Mouse (Mus musculus): Measurements from ENCODE around the gene Gpn2. TPM values are rescaled to one million over a fixed set of nuclear protein-coding genes. Genes with fewer than 3 reads are reported as not detected.

Gpn2 gene
- 16.0 and 20.9 TPM in 2 replicates for total RNA-seq (2014; fragmentation: Nextera tagmentation)
- 19.5 and 29.3 TPM in 2 replicates for total RNA-seq (2017)

DNA sequence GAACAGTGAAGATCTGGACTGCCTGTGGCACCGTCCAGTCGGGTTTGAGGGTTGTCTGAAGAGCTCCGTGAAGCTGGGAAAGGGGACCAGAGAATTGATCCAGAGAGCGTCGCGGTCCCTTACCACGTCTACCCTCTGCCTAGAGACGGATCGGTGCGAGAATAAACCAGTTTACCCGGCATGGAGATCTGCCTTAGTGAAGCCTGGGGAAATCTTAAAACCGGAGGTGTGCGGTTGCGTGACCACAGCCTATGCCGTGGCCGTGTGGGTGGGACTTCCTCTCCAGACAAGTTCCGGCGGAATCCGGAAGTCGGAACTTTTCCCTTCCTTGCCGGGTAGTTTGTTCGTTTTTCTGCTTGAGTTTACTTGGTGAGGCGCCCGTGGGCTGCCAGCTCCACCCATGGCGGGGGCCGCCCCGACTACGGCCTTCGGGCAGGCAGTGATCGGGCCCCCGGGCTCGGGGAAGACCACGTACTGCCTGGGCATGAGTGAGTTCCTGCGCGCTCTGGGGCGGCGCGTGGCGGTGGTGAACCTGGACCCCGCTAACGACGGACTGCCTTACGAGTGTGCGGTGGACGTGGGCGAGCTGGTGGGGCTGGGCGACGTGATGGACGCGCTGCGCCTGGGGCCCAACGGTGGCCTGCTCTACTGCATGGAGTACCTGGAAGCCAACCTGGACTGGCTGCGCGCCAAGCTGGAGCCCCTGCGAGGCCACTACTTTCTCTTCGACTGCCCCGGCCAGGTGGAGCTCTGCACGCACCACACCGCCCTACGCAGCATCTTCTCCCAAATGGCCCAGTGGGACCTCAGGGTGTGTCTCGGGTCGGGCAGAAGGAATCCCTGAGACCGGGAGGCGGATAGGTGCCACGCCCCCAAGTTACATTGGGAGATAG lies at the start of gene Gpn2:
TSS of gene Gpn2 (plus strand) at position 304 of the 893 bp plus-strand sequence.
- peak; percentile 87 for ATAC-seq (replicated peaks; ENCODE audit: low FRiP score, low TSS enrichment, poor library complexity, severe bottlenecking)

DNA sequence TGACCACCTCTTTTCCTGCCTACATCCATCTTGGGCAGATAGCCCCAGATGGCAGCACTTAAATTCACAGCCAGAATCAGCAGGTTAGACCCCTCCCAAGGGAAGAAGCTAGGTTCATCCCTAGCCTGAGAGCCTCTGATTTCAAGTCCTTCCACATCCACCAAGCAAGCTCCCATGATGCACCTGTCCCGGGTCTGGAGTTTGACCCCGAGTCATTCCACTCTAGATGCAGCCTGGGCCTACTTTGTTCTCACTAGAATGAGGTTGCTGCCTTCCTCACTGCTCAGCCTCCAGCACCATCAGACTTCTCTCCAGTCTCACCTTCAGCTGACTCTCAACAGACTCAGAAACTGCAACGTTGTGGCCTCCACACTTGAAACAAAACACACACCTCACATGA lies 48.1 kb upstream of the Gpn2 start:
- no peak for ATAC-seq (replicated peaks; ENCODE audit: low FRiP score, low TSS enrichment, poor library complexity, severe bottlenecking)

DNA sequence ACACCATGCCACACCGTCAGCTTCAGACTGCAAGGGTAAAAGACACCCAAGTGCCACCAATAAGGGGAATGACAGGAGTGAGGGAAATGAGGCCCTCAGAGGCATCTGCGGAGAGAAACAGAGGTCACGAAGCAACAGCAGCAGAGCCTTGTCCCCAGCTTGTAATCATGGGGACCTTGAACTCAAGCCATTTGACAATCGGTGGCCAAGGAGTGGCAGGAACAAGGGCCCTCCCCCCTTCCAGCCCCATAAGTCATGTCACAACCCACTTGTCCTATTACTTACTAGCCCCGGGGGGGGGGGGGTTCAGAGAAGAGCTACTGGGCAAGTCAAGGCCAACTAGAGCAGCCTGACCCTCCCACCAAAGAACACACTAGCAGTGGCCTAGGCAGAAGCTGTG lies 47.5 kb upstream of the Gpn2 start:
- no peak for ATAC-seq (replicated peaks; ENCODE audit: low FRiP score, low TSS enrichment, poor library complexity, severe bottlenecking)

DNA sequence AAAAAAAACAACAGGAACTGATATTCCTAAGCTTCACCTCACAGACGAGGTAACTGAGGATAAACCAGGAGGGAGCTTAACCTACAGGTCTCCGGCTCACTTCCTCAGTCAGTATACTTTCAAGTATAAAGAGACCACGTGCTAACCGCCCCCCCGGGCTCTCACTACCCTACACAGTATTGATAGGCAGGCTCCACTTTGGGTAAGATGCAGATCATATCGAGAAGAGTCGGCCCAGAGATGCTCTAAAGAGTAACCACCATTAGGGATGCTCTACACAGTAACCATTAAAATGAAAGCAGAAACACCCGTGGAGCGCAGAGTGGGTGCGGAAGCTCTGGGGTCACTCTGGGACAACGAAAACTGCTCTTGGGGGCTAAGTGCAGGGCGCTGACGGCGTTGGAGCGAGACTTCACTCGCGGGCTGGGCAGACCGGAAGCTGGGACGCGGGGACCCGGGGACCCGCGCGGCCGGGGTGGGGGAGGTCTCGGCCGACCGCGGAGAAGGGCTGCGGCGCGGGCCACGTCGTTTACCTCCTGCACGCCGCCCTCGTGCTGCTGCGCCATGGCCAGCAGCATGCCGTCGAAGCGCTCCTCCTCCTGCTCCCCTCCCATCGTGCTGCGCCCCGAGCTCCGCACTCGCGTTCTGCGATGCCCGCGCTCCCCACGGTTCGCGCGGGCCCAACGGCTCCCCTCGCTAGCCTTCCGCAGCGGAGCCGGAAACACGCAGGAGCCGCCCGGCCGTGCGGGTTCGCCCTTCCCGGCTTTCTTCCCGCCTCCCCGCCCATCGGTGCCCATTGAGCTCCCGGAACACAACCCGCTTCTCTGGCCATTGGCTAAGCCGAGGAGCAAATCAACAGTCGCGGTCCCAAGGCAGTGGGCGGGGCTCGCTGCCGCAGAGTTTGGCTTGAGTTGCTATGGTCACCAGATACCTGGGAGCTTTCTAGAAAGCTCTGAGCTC lies 38.6 kb upstream of the Gpn2 start, which contains the start of gene Nudc:
TSS of gene Nudc (minus strand) at position 725 of the 960 bp plus-strand sequence.
- ATAC-seq (replicated peaks; ENCODE audit: low FRiP score, low TSS enrichment, poor library complexity, severe bottlenecking) = peak; percentile 99

DNA sequence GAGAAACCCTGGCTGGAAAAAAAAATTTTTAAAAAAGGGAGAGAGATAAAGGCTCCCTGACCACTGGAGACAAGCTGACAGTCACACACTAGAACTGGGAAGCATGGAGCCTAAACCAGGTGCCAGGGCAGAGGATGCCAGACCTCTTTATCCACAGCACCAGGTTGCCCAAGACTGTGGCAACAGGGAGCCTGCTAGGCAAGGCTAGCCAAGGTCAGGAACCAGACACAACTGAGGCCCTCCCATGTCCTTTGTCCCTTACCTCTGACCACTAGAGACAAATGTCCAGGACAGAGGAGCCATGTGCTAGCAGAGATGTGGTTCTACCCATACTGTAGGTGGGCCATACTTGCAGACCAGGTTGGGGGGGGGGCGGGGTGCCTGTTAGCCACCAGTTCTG lies 32.1 kb upstream of the Gpn2 start:
- ATAC-seq (replicated peaks; ENCODE audit: low FRiP score, low TSS enrichment, poor library complexity, severe bottlenecking) = no peak

DNA sequence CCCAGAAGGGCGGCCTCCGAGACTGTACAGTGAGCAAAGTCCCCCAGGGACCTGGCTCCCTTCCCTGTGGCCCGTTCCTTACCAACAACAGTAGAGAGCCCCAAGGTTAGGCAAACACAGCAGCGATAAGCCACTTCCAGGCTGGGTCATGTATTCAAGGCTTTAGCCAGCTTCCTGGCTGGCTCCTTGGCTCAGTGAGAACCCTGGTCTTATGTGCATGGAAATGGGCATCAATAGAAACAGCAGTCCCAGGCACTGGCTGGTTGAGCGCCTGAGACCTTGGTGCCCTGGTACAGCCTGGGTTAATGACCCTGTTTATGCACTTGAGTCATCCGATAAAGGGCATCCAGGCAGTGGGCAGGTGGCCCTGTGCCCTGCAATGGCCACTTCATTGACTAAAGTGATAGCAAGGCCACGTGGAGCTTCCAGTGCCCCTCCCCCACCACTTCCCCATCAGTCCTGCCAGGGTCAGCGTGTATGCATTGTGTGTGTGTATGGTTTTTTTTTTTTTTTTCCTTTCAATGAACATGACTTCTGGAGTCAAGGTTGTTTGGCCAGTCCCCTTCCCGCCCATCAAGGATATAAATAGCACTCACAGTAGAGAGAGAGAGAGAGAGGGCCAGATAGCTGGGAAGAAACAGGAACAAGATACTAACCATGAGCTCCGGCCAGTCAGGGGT lies 31.3 kb upstream of the Gpn2 start, which contains the start of gene Nr0b2:
TSS of gene Nr0b2 (plus strand) at position 609 of the 680 bp plus-strand sequence.
- ATAC-seq (replicated peaks; ENCODE audit: low FRiP score, low TSS enrichment, poor library complexity, severe bottlenecking) = no peak

DNA sequence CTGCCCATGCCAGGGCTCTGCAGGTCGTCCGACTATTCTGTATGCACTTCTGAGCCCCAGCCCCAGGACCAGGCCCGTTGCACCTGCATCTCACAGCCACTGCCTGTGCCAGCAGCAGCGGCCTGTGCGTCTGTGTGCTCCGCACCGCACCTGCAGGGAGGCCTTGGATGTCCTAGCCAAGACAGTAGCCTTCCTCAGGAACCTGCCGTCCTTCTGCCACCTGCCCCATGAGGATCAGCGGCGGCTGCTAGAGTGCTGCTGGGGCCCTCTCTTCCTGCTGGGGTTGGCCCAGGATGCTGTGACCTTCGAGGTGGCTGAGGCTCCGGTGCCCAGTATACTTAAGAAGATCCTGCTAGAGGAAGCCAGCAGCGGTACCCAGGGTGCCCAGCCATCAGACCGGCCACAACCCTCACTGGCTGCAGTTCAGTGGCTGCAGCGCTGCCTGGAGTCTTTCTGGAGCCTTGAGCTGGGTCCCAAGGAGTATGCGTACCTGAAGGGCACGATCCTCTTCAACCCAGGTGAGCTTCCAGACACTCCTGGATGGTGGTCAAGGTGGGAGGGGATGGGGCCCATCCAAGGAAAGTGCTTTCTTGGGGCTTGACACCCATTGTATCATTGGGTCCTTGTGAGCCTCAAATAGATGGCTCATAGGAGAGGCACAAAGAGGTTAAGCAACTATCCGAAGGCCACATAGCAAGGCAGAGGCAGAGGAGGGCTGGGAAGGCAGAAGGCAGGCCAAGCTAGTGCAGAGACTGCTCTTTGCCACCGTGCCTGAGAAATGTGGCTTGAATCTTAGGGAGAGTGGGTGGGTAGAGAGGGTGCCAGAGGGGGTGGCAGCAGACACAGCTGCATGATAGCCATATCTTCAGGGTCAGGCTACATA lies 30.5 kb upstream of the Gpn2 start:
- no peak for ATAC-seq (replicated peaks; ENCODE audit: low FRiP score, low TSS enrichment, poor library complexity, severe bottlenecking)

DNA sequence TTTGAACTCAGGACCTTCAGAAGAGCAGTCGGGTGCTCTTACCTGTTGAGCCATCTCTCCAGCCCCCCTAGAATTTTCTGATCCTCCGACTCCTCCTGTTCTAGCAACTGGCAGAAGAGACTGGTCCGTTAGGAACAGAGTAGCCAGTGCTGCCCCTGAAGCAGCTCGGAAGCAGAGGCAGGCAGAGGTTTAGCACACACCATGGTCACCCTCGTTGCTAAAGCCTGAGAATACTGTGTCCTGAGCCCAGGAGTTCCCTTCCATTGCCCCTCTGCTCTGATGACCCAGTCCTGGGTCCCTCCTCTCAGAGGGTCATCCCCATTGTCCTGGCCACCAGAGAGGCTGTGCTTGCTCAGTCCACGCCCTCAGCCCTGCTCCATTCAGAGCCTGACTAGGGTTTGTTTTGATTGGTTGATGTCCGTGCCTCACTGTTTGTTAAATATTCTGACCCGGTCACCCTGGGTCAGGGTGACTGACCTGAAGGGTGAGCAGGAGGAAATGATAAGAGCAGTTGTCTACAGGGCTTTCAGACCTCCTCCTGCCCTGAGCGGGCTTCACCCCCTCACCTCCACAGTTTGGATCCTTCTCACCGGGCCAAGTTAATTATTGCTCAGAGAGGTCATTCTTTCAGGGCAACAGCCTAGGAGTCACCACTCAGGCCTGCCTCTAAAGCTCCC lies 27.0 kb upstream of the Gpn2 start:
- ATAC-seq (replicated peaks; ENCODE audit: low FRiP score, low TSS enrichment, poor library complexity, severe bottlenecking) = no peak

DNA sequence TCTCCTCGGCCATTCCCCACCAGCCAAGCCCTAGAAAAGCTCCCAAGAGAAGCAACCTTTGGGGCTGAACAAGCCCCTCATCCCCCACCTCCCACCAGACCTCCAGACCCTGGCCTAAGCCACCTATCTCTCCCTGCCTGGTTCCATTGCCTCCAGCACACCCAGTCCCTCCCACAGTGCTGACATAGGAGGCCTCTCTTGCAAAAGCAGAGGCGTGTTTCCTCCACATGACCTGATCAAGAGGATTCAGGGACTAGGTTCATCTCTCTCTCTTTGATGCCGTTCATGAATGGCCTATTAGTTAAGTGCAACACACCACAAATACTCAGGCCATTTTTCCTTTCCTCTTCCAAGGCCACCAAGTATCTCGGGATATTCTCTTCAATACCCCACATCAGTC lies 24.3 kb upstream of the Gpn2 start:
- no peak for ATAC-seq (replicated peaks; ENCODE audit: low FRiP score, low TSS enrichment, poor library complexity, severe bottlenecking)

DNA sequence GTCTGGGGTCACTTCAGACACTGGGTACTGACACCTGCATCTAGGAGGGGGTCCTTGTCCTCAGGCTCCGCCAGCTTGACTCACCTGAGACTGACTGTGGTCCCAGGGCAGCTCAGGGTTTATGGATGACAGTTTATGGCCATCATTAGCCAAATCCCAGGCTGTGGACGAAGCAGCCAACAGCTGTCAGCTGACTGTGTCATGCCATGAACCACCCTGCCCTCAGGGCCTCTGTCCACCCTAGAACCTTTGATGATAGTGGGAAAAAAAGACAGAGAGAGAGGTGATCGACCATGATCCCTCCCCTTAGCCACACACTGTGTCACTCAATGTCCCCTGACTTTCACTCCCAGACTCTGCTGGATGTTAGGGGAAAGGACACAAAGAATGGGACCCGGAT lies 22.5 kb upstream of the Gpn2 start:
- no peak for ATAC-seq (replicated peaks; ENCODE audit: low FRiP score, low TSS enrichment, poor library complexity, severe bottlenecking)

DNA sequence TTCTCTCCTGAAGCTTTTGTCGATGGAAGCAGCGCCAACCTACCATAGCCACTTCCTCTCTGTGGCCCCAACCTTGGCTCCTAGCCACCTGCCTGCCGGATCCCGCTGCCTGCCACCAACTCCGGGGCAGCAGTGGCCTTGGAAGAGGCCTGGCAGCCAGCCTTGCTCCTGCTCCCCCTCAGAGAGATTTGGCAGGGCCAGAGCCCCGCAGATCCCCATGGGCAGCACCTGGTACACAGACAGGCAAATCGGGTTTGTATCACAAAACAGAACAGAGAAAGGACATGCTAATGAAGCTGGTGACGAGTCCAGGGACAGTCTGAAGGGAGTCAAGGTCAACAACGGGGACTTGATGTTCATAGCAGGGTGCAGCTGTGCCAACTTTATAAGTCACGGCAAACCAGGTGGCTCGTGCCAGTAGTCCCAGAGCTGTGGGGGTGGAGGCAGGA lies 21.0 kb upstream of the Gpn2 start:
- ATAC-seq (replicated peaks; ENCODE audit: low FRiP score, low TSS enrichment, poor library complexity, severe bottlenecking) = peak; percentile 53

DNA sequence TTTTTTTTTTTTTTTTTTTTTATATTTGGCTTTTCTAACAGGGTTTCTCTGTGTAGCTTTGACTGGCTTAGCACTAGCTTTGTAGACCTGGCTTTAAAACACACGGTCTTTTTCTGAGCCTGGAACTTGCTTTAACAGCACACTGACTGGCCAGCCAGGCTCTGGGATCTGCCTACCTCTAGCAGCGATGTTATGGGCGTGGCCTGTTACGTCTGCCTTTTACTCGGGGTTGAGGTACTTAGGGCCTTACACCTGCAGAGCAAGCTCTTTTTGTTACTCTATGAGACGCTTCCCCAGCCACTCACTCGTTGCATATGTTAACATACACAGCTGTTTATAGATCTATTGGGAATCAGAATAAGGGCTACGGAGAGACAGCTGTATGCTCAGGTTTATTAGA lies 16.9 kb upstream of the Gpn2 start:
- no peak for ATAC-seq (replicated peaks; ENCODE audit: low FRiP score, low TSS enrichment, poor library complexity, severe bottlenecking)

DNA sequence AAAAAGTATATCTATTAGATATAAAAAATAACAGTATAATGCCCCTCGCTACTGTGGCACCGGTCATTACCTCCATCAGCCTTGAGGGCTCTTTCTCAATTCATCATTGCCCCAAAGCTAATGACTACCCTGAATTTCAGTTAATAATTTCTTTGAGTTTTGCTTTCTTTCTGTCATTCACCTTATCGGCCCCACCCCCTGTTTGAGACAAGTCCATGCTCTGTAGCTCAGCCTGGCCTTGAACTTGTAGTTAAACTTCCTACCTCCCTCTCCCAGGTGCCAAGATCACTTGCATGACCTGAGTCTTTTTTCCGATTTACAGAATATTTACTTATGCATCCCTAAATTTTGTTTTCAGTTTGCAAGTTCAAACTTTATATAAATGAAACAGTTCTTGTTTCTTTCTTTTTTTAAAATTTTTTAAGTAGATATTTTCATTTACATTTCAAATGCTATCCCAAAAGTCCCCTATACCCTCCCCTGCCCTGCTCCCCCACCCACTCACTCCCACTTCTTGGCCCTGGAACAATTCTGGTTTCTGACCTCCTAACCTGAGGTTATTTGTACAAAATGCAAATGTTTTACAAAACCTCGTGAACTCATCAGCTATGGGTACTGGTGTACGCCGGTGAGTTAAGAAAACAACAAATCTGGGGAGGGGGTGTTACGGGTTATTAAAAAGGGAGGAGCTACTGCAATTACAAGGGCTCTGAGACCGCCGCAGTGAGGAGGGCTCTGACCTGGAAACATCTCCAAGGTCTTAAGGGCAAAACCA lies 14.7 kb upstream of the Gpn2 start:
- no peak for ATAC-seq (replicated peaks; ENCODE audit: low FRiP score, low TSS enrichment, poor library complexity, severe bottlenecking)

DNA sequence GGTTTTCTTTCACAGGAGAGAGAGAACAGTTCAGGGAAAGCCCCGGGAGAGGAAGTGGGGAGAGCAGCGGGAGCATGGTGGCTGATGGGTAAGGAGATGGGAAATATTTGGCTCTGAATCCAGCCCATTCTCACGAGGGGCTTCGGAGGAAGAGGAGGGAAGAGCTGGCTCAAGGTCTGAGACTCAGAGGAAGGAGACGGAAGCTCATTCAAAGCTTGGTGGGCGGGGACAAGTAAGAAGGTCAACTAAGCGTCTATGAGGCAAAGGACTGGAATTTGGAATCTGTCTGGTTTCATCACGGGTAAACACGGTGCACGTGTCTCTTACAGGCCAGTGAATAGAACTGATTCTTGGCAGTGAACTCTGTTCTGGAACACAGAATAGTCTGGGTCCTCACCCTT lies 14.1 kb upstream of the Gpn2 start:
- no peak for ATAC-seq (replicated peaks; ENCODE audit: low FRiP score, low TSS enrichment, poor library complexity, severe bottlenecking)

DNA sequence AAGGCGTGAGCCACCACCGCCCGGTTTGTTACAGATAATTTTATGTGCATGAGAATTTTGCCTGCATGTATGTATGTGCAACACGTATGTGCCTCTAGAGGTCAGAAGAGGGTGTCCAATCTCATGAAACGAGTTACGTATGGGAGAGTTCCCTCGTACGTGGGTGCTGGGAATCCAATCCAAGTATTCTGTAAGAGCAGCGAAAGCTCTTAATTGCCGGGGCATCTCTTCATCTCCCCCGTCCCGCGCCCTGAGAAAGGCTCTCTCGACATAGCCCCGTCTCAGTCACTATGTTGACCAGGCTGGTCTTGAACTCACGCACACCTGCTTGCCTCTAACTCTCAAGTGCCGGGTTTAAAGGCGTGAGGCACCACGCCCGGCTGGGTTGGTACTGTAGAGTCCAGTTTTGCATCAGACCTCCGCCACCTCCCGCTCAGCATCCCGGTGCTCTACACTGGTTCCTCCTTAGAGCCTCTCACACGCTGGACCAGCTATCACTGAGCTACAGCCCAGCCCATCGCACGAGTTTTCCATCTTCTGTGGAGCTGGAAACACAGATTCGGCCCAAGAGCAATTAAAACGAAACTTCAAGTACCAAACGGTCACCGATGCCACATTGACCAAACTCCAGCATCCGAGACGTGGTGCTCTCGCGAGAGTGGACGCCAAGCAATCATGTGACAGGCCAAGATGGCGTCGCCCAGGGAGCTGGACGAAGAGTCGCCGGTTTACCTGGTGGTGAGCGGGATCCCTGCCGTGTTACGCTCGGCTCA lies 9.9 kb upstream of the Gpn2 start, which contains the start of gene Gpatch3:
TSS of gene Gpatch3 (plus strand) at position 676 of the 773 bp plus-strand sequence.
- peak; percentile 90 for ATAC-seq (replicated peaks; ENCODE audit: low FRiP score, low TSS enrichment, poor library complexity, severe bottlenecking)

DNA sequence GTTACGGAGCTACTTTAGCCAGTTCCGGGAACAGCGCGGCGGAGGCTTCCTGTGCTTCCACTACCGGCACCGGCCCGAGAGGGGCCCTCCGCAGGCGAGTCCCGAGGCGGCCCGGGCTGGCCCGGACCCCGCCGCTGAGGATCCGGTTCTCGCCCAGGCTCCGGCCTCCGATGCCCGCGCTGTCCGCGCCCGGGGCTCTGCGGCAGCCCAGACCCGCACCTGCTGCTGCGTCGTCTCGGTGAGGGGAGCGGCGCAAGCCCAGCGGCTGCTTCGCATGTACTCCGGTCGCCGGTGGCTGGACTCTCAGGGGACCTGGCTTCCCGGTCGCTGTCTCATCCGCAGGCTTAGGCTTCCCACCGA lies 9.3 kb upstream of the Gpn2 start:
- ATAC-seq (replicated peaks; ENCODE audit: low FRiP score, low TSS enrichment, poor library complexity, severe bottlenecking) = no peak; the same call in 1 of the 2 replicates
